Mouse (Mus musculus): ENCODE results near the gene Cfap77.

- TF ChIP-seq CTCF (IDR thresholded peaks at IDR 0.05; ENCODE audit: insufficient read depth, low read depth, low read length) (no peak), POLR2A (IDR thresholded peaks at IDR 0.05; ENCODE audit: insufficient read depth, low read depth, low read length) (no peak)
Measured at GRCm38 (mm10) chr2:28917518-28918361, 137.1 kb downstream of the Cfap77 start.
